Mouse (Mus musculus) gastrocnemius, postnatal 36 days (tissue): Measurements from ENCODE around the gene Grb10. TPM values are rescaled to one million over a fixed set of nuclear protein-coding genes. Genes with fewer than 3 reads are reported as not detected.

Source experiments
- DNase-seq, 2 experiments: peaks; one replicate each; pipeline ENCODE4 v3.0.0; 2022
- intact Hi-C: fragments of 180-260 bp; cut with DNase I; formaldehyde crosslinking; loops from one replicate; pipeline ENCODE4 v1.15.1; 2025
- total RNA-seq, 2 experiments: library from RNA; stranded (reverse); gene quantifications; 2 replicates each; pipeline ENCODE4 v1.2.3; 2021

Grb10 gene
- total RNA-seq, 2 experiments from 2014 or later: 47.5 to 62.4 TPM

- no peak for DNase-seq
- intact Hi-C loops: loop anchor here (5.0 kb wide), 1 partner anchor 218 kb away; no protein-coding TSS in a partner anchor
These were observed 3.2 kb downstream of the Grb10 start for GRCm38 (mm10) chr11:12035324-12035723.

GRCm38 (mm10) chr11:12034781-12035180 is 3.7 kb downstream of the Grb10 start:
- DNase-seq: no peak
- intact Hi-C loops: loop anchor here (5.0 kb wide), 1 partner anchor 217 kb away; no protein-coding TSS in a partner anchor

- DNase-seq: no peak
- intact Hi-C loops: no loop called here
These were observed 4.1 kb downstream of the Grb10 start for GRCm38 (mm10) chr11:12034371-12034770.

- no peak for DNase-seq
- intact Hi-C loops: no loop called here
These were observed 5.7 kb downstream of the Grb10 start for GRCm38 (mm10) chr11:12032831-12033230.

DNA sequence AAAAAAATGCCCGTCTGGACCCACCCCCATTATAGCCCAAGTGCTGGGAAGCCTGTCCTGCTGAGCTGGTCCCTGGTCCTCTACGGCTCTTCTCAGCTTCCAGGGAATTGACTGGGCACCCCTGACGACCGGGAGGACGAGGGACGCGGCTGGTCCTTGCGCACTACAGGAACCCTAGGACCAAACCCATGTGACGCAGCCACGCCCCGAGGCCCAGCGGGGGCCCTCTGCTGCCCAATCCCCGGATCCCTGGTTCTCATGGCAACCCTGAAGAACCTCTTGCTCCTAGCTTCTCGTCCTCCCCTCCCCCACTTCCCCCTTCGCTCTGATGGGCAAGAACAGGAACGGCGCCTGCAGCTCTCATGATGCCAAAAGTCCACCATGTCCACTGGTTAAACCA is 11.8 kb downstream of the Grb10 start:
- intact Hi-C loops: loop anchor here (5.0 kb wide), 1 partner anchor 336 kb away; no protein-coding TSS in a partner anchor
- no peak for DNase-seq

GRCm38 (mm10) chr11:12025756-12026593 is 12.5 kb downstream of the Grb10 start:
- intact Hi-C loops: loop anchor here (2.0 to 5.0 kb wide), 2 partner anchors 263 to 336 kb away; no protein-coding TSS in a partner anchor
- DNase-seq: peak; percentile 60 to 63

GRCm38 (mm10) chr11:12025392-12025755 is 13.1 kb downstream of the Grb10 start:
- intact Hi-C loops: loop anchor here (2.0 to 5.0 kb wide), 2 partner anchors 263 to 337 kb away; no protein-coding TSS in a partner anchor
- DNase-seq: no peak

DNA sequence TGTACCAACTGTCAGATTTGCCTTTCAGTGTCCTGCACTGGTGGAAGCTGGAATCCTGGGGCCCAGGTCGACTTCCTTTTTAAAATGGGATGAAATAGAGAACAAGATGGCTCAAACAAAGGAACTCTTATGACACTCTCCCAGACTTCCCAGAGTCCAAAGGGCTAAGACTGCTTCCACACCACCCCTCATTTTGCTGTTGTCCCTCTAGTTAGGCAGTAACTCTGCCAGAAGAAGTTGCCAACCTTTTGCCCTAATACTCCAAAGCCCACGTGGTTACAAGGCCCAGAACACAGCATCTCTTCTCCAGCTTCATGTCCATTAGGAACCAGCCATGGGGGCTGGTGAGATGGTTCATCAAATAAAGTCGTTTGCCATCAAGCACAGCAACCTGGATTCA is 15.4 kb downstream of the Grb10 start:
- intact Hi-C loops: no loop called here
- DNase-seq: no peak

- DNase-seq: no peak
- intact Hi-C loops: no loop called here
These were observed 18.8 kb downstream of the Grb10 start for GRCm38 (mm10) chr11:12019651-12020050.

DNA sequence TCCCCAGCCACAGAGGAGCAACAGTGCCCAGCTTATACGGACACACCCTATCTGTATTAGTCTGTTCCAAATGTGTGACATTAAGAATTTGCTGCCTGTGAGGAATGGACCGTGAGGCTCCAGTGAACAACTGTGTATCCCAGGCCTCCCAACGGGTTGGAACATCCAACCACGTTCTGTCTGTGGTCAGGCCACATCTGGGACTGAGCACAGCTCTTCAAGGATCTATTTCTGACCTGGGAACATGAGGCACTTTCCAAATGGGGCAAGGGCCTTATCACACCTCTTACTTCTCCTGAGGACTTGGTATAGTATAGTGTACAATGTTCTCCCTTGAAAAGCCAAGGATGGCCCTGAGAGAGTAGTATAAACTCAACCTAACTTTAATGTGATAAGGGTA is 19.9 kb downstream of the Grb10 start:
- intact Hi-C loops: no loop called here
- DNase-seq: no peak

- DNase-seq: no peak
- intact Hi-C loops: no loop called here
These were observed 28.4 kb downstream of the Grb10 start for GRCm38 (mm10) chr11:12010084-12010483.

DNA sequence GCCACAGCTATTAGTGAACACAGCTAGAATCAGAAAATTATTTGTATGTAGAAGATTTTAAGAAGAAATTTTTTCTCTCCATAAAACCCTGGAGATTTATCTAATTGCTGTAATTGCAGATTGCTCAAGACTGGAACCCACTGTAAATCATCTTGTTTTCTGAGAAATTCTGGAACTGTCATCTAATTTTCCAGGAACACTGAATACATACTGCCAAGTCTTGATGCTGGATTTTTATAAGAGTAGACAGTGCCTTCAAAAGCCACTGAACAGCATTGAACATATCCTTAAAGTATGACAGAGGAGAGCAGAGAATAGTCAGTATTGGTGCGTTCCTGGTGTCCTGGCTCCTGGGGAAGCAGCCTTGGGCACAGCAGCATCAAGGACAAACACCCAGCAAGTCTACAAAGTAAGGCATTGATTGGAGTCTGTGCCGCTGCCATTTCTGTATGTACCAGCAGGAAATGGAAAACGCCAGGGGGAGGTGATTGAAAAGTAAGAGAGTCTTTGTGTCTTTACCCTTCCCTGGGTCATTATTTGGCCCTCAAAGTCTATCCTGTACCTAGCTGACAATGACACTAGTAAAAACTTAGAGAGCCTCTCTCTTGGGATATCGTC is 38.1 kb downstream of the Grb10 start:
- no peak for DNase-seq
- intact Hi-C loops: no loop called here

GRCm38 (mm10) chr11:11998881-11999280 is 39.6 kb downstream of the Grb10 start:
- intact Hi-C loops: no loop called here
- DNase-seq: no peak

- DNase-seq: no peak
- intact Hi-C loops: no loop called here
These were observed 41.4 kb downstream of the Grb10 start for GRCm38 (mm10) chr11:11997045-11997444.

DNA sequence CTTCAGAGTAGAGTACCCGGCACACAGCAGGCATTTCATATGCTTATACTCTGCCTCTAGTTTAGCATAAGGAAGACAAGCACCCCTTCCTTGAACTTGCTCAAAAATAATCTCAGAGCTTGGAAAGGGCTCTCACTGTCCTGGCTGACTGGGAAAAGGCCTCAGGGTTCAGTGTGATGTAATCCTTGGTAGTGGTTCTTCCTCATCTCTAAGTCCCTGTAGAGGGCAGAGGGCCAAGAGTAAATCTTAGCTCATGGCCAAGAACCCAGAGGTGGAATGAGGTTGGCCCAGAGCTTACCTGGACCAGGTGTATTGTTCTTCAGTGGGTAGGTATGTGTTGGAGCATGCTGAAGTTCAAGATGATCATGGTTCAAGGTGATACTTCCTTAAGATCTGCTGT is 43.1 kb downstream of the Grb10 start:
- intact Hi-C loops: no loop called here
- no peak for DNase-seq

- intact Hi-C loops: no loop called here
- DNase-seq: no peak
These were observed 44.7 kb downstream of the Grb10 start for GRCm38 (mm10) chr11:11993807-11994206.

DNA sequence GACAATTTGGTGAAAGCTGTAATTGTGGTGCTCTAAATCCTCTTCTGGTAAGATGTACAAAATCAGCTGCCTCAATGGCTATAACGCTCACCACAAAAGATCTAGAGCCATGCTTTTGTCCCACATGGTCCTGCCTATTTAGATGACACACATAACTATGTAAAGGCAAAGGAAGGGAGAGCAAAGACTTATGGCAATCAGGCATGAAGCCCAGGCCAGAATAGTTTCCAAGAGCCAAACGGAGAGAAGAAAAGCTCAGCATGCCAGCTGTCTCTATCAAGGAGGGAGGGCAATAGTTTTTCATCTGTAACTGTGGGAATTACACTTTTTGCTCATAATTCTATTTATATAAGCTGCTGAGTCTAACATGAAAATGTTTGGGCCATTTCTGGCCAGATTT is 45.3 kb downstream of the Grb10 start:
- intact Hi-C loops: no loop called here

DNA sequence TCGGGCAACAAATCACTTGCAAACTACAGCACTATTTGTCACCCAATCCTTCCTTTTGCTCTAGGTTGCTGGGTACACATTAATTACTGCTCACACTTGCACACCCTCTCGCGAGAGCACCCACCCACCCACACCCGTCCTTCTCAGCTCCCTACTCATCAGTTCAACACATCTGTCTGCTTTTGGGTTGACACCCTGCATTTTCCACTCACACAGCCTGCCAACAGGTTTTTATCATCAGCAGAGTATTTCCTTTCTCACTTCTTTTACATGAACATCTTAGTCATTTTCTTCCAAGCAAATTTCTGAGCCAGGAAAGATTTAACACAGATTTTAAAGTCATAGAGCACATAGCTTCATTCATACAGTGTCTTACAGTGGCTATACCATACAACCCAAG is 48.6 kb downstream of the Grb10 start:
- DNase-seq: no peak
- intact Hi-C loops: no loop called here

More for the DNA sequence above, 45.3 kb downstream of the Grb10 start:
- no peak for DNase-seq

DNA sequence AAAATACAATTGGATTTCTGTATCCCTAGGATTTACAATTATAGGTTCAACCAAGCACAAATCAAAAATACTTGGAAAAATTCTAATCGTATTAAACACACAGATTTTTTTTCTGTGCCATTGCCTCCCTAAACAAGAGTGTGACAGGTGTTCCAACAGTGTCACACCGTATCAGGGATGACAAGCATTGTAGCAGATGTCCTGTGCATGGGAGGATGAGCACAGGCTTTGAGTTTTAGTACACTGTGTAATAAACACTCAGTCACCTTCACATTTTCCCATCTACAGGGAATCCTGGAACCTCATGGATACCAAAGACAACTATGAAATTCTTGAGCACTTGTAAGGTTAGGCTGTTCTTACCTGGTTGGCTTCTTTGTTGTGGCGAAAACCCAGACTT is 51.2 kb downstream of the Grb10 start:
- intact Hi-C loops: no loop called here
- no peak for DNase-seq

- no peak for DNase-seq
- intact Hi-C loops: loop anchor here (5.0 kb wide), 1 partner anchor 421 kb away; no protein-coding TSS in a partner anchor
These were observed 59.8 kb downstream of the Grb10 start for GRCm38 (mm10) chr11:11978611-11979197.

- intact Hi-C loops: loop anchor here (5.0 kb wide), 2 partner anchors 82 to 417 kb away; no protein-coding TSS in a partner anchor
- DNase-seq: no peak
These were observed 63.8 kb downstream of the Grb10 start for GRCm38 (mm10) chr11:11974591-11975255.
